Mouse (Mus musculus) megakaryocyte progenitor cell, adult 5-6 weeks (primary cell): ENCODE measurements around the gene Elp5. TPM values are rescaled to one million over a fixed set of nuclear protein-coding genes. Genes with fewer than 3 reads are reported as not detected.
"Not testable (repeated sequence)": the region's sequence is repeated elsewhere in the genome, so short reads cannot be mapped to it uniquely, and the experiment has no call there.

ENCODE experiments used
- ATAC-seq: replicated peaks from 2 replicates; pipeline ENCODE4 v1.8.0; 2016; ENCODE audit warnings: mild to moderate bottlenecking, moderate TSS enrichment, inconsistent platforms; ENCODE audit not compliant: poor library complexity
- total RNA-seq, 2 experiments: library from RNA; stranded (forward) in 1 of 2; stranded (reverse) in 1 of 2; fragments of 157-497, 149-512 nt in 1 of 2; fragments of 200-1000 nt in 1 of 2; gene quantifications; 2 replicates each; pipeline versions ENCODE4 v1.2.3 to v1.2.4; 2015 to 2017

Gene Elp5
- total RNA-seq, 2 experiments from 2014 or later = 66.1 to 110 TPM

DNA sequence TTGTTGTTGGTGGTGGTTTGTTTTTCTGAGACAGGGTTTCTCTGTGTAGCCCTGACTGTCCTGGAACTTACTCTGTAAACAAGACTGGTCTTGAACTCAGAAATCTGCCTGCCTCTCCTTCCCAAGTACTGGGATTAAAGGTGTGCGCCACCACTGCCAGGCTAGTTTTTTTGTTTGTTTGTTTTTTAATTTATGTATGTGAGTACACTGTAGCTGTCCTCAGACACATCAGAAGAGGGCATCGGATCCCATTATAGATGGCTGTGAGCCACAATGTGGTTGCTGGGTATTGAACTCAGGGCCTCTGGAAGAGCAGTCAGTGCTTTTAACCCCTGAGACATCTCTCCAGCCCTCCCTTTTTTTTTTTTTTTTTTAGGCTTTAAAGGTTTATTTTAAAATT is 33.9 kb upstream of the Elp5 start:
- not testable (repeated sequence) for ATAC-seq

DNA sequence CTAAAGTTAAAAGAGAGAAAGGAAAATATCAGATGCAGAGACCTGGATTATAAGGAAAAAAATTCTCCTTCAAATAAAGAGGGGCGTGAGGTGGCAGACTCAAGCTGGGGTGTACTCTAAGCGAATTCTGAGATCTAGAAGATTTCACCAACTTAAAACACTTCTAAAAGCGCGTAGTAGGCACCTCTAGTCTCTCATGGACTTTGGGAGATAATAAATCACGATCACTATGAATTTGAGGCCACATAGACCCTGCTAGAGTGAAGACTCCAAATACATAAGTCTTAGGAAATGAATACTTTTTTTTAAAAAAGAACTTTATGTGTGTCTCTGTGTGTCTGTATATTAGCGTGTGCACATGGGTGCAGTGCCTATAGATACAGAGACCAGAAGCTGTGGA is 33.4 kb upstream of the Elp5 start:
- no peak for ATAC-seq

DNA sequence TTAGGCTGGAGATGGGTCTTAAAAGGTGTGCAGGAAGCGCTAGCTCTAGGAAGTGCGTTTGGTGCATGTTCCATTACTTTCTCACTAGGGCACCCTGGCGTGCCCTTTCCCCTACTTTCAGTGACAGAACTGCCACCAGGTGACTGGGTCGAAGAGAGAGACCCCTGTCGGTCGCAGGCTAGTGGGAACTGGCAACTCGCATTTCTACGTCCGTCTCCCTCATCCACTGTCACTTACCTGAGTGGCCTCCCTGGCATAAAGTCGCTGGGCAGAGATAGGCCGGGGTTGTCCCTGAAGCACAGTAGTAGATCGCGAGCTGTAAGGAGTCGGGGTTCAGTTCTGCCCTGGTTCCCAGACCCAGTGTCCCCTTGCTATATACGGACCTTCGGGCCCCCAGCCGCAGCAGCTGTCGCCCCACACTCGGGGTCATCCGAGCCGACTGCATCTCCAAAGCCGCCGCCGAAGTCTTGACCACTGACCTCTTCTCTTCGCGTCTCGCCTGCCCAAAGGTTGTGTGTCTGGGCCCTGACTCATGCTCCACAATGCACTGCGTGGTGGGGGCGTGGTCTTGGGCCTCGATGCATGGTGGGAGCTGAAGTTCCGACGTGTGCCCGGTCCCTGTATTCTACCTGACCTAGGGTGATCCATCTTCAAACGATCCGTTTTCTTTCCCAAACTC is 32.7 kb upstream of the Elp5 start, which contains the start of gene Acadvl:
TSS of gene Acadvl (minus strand) at position 532 of the 679 bp plus-strand sequence.
- peak; percentile 93 for ATAC-seq

DNA sequence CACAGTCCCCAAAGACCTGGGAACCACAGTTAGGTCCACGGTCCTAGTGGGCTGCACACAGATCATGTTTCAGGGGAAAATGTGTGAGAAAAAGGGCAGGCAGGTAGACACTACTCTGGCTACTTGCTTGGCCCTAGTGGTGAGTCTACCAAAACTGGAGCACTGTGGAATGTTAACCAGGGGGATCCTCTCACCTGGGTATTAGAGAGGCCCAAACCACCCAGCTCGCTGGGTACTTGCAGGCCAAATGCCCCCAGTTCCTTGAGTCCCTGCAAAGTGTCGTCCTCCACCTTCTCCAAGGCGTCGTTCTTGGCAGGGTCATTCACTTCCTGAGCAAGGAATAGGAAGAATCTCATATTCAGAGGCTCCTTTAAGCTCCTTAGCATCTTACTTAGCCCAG is 31.7 kb upstream of the Elp5 start:
- ATAC-seq = no peak

DNA sequence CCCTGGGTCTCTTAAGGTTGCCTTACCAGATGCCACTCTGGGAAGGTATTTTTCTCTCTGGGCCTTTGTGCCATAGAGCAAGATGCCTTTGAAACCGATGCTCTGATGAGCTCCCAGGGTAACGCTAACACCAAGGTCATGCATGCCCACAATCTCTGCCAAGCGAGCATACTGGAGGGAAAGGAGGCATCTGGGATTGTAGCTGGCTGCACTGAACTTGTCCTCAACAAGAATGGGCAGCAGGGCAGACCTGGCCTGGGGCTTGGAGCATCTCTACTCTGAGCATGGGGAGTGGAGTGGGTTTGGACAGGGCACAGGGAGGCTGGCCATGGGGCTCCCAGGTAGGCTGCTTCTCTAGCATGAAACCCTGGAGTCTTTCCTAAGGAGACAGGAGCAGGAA is 31.1 kb upstream of the Elp5 start:
- ATAC-seq = no peak

DNA sequence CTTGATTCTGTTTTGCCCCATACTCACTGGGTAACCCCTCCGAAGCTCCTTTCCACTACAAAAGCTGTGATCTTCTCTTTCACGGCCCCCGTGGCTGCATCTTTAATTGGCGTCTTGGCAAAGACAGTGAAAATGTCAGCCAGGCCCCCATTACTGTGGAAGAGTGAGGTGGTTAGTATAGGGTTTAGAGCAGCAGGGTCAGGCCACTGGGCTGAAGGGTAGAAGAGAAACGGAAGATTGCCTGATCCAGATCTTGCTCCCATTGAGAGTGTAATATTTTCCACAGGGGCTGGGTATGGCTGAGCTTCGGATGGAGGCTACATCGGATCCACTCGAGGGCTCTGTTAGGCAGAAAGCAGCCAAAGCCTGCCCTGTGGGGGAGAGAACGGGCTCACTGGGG is 30.6 kb upstream of the Elp5 start:
- no peak for ATAC-seq

DNA sequence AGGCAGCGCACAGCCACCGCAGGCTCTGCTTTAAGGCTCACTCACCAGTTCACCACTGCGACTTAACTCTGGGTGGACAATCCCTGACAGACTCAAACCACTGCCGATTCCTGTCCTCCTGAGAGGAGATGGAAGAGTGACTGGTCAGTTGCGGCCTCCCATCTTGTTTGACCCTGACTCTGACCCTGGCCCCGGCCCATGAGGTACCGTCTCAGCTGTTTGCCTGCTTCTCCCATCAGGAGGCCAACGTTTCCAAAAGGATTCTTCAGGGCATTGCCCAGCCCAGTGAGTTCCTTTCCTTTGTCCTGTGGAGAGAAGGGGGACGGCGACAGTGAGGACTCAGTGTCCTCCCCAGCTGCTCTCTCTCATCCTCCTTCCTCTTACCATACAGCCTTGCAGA is 28.6 kb upstream of the Elp5 start:
- ATAC-seq = no peak

DNA sequence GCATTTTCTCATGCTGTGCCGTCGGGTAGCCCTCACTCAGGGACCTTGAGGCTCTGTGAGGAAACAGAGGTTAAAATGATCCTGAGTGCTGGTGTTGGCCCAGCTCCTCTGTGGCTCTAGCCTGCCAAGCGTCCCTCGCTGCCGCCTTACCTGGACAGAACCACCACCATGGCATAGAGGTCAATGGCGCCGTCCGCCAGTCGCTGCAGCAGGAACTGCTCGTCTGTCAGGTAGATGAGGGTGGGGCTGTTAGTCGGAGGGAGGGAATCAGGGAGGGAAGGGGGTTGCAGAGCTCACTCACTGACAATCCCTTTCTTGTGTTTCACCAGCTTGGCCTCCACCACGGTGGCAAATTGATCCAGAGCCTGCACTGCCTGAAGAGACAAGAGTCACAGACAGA is 28.2 kb upstream of the Elp5 start:
- no peak for ATAC-seq

DNA sequence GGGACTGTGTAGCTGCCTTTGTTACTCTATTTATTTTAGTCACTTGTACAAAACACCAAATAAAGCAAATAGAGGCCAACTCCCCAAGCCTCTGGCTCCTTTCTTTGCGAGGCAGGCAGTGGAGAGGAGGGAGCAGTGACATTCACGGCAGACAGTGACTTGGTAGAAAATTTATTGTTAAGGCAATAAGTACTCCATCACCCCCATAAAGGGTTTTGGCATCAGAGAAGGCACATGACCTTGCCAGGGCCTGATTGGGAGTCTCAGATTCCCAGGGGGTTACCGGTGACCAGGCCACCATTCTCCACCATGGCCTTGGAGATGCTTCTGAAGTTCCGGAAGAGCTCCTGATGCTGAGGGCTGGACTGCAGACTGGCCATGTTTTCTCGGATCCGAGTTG is 27.7 kb upstream of the Elp5 start:
- ATAC-seq = no peak

DNA sequence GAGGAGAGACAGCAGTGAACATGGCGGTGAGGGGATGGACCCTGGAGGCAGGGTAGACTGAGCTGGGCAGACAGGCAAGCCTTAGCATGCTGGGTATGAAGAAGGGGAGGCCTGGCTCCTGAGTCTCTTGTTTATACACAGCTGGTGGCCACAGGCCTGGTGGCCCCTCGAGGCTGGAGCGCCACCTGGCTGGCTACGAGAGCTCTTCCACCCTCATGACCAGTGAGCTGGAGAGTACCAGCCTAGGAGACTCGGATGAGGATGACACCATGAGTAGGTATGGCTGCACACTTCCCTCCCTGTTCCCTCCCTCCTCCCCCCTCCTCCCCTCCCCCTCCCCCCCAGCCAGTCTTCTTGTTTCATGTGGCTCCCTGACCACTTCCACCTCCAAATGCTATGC is 23.2 kb upstream of the Elp5 start:
- peak; percentile 56 for ATAC-seq

DNA sequence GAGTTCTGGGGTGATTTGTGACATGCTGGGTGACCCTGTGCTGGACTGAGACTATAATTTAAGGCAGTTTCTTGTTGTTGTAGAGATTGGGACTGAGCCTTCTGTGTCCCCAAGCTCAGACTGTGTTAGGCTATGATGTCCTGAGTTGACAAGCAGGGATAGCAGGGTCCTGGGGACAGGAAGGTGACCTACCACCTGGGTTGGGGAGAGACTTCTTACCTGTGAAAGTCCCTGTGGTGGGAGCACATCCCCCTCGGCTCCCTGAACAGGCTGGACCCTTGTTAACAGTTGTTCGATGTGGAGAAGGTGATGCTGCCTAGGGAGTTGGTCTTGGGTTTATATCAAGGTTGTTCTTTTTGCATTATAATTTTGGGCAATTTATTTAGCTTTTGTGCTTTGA is 20.2 kb upstream of the Elp5 start:
- ATAC-seq = no peak

DNA sequence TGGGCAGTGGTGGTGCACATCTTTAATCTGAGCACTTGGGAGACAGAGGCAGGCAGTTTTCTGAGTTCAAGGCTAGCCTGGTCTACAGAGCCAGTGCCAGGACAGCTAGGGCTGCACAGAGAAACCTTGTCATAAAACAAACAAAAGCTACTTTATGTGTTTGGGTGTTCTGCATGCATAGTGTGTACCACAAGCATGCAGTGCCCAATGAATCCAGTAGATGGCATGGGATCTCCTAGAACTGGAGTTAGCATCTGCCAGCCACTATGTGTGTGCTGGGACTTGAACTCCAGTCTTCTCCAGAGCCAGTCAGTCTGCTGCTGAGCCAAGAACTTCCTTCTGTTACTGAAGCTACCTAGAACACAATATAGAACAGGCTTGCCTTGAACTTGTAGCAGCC is 19.5 kb upstream of the Elp5 start:
- ATAC-seq = peak; percentile 59

DNA sequence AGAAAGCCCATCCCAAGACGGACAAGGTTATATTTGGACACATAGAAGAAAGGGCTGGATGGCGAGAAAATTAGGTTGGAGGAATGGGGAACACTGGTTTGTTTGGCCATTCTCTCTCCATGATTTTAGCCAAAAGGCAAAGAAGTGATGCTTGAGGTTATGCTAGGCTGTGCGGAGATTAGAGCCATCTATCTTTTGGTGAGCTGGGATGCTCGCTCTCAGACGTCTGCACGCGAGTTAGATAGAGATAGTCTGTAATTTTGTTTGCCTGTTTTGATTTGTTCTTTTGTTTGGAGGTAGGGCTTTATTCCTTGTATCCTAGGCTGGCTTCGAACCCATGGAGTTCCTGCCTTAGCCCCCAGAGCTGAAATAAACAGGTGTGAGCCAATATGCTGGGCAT is 18.8 kb upstream of the Elp5 start:
- no peak for ATAC-seq

DNA sequence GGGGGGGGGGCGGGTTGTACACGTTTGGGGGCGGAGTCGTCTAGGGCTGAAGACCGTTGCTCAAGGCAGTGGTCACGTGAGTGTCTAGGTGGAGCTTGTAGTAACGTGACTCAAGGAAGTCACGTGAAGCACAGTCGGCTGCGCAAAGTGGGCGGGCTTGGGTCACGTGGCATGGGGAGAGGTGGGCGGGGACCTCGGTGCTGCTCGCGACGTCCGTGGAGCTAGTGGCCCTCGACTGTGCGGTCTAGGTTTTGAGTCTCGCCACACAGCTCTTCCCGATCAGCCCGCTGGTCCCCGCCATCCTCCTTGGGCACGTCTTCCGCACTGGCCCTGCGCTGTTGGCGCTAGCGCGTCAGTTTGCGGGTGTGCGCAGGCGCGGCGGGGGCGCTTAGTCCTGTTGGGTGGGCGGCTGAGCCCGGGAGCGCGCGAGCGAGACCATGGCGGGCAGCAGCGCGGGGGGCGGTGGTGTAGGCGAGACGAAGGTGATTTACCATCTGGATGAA is 18.1 kb upstream of the Elp5 start, which contains the start of gene Dvl2:
TSS of gene Dvl2 (plus strand) at position 200 of the 503 bp plus-strand sequence.
- peak; percentile 44 for ATAC-seq

DNA sequence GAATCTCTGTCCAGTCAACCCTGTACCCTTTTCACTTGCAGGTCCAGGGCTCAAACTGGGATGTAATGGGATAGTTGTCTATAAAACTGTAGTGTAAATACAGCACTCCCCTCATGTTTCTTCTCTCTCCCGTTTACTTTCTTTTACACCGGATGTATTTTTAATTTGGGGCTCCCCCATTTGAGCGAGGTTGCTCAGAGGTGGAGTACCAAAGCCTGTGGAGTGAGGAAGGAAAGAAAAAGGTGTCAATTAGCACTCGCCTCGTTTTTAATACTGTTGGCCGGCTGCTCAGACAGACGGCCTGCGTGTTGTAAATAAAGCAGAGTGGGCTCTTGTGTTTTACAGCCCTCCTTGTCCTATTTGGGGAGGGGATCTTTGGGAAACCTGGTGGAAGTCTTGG is 17.3 kb upstream of the Elp5 start:
- ATAC-seq = no peak

DNA sequence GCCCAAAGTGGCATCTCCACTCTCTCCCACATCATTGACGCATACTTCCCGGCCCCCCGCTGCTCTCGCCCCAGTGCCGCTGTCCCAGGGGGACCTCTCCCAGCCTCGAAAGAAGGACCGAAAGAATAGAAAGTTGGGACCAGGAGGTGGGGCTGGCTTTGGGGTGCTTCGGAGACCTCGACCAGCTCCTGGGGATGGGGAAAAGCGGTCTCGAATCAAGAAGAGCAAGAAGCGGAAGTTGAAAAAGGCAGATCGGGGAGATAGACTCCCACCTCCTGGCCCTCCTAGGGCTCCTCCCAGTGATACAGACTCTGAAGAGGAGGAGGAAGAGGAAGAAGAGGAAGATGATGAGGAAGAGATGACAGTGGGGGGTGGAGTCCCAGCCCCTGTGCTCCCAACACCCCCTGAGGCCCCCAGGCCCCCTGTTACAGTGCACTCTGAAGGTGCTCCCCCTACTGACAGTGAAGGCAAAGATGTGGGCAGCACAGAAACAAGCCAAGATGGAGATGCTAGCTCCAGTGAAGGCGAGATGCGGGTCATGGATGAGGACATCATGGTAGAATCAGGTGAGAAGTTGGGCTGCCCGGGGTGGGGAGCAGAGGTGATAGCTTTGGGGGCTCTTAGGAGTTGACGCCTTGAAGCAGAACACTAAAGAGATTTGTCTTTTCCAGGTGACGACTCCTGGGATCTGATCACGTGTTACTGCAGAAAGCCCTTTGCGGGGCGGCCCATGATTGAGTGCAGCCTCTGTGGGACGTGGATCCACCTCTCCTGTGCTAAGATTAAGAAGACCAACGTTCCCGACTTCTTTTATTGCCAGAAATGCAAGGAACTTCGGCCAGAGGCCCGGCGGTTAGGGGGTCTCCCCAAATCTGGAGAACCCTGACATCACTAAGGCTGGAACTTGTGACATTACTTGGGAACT is 16.5 kb upstream of the Elp5 start:
- no peak for ATAC-seq

DNA sequence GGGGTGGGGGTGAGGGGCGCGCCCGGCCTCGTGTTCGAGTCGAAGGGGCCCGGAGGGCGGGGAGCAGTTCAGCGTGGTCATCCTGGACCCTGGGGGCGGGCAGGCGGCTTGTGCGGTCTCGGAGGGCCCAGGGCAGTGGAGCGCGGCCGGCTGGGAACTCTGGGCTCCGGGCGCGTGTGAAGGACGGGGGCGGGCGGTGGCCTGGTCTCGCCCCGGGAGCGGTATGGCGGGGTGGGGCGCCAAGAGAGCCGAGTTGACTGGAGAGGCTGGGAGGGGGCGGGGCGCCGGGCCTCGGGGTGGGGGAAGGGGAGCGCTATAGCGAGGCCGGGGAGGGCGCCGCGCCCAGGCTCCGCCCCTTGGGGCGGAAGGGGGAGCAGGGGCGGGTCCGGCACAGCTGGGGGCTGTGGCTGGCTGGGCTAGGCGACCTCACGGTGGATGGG is 14.8 kb upstream of the Elp5 start:
- peak; percentile 36 for ATAC-seq

DNA sequence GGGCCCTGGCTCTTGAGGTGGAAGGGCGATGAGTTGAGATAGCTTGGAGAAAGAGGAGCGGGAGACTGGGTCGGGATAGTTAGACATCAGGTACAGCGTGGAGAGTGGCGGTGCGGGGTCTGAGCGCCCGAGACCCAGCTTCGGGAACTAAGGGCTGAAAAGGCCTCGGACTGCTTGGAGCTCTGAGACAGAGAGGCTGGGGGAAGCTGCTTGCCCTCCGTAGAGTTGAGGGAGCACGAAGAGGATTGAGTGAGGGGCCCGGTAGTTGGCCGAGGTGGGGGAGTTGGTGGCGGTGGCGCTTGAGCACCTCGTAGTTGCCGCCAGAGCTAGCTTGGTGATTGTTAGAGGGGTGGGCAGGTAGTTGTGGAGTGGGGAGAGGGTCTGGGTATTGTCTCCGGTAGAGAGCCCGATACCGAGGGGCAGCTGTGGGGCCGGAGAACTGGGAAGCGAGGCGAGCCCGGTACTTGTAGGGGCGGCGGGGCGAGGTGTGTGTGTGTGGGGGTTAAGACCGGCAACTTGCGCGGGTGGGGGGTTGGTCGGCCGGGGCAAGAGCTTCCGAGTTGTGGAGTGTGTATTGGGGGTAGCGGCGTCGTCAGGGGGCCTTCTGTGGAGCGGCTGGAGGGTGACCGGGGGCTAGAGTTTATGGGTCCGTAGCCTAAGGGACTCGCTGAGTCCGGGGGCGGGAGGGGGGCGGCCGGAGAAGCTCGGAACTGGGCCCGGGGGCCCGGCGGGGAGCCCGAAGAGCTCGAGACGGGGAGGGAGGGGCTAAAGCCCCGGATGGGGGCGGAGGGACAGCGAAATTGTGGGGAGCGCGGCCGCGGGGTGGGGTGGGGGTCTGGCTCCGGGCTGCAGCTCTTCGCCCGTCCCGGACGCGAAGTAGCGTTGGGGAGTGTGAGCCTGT is 14.1 kb upstream of the Elp5 start:
- no peak; the same call in 1 of the 2 replicates for ATAC-seq

DNA sequence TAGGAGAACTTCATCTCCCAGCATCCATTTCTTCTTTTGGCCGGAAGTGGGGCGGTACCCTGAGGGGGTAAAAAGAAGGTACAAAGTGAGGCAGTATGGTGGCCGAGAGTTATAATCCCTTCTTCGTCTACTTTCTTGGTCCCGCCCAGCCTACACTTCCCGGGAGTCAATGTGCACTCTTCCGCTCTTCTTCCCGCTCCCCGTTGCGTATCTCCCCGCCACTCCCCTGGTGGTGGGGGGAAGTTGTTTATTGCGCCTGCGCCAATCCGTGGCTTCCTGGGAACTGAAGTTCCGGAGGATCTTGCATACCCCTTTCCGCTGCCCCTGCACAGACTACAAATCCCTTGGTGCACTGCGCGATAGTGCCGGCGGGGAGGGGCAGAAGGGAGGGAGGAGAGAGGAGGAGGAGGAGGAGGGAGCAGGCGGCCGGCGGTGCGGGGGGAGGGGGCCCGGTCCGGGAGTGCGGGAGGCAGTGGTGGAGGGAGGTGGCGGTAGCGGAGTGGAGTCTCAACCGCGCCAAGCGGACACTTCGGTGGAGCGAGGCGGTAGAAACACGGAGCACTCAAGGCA is 13.2 kb upstream of the Elp5 start, which contains the start of gene Phf23:
TSS of gene Phf23 (plus strand) at position 387 of the 570 bp plus-strand sequence.
- peak; percentile 65 for ATAC-seq

DNA sequence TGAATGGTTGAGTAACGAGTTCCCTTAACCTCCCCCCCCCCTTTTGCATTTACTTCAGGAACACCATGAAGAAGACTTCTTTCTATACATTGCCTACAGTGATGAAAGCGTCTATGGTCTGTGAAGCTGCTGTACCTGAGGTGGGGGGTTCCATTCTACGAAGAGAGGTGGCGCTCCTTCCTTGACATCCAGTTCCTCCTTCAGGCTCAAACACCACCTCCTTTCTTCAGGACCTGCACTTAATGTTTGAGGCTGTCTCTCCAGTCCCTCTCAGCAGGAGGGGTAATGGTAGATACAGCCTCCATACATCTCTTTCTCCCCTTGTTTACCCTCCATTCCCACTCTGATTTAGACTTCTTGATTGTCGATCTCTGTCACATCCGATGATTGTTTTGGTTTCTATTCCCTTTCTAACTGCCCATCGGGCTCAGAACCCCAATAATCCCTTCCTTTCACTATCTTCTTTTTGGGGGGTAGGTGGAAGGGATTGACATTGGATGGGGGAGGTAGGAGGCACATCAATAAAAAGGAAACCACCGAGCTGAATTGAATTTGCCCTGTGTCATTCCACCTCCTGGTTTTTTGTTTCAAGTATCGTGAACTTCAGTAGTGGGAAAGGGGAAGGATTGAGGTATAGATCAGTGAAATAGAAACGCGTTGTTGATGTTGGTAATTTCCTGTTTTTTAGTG is 12.2 kb upstream of the Elp5 start:
- no peak for ATAC-seq
